Mouse (Mus musculus) lung, postnatal 0 days (tissue): ENCODE data around the gene Gtpbp4. TPM values are rescaled to one million over a fixed set of nuclear protein-coding genes. Genes with fewer than 3 reads are reported as not detected.
"Not testable (repeated sequence)": the region's sequence is repeated elsewhere in the genome, so short reads cannot be mapped to it uniquely, and the experiment has no call there.

ENCODE experiments used
- ATAC-seq: fragments of 200-750 bp; cut with Nextera tagmentation; 2 replicates; pipeline ENCODE4 v1.8.0; 2017; ENCODE audit warnings: moderate library complexity
- DNase-seq: peaks from one replicate; pipeline ENCODE4 v3.0.0-alpha.2; 2016; ENCODE audit warnings: low spot score
- H3K27ac ChIP-seq: fragments of 300-500 bp; sonication (generic); 2 replicates; pipeline ENCODE4 v1.5.1; 2014; ENCODE audit warnings: antibody characterized with exemption, mild to moderate bottlenecking, low read length, mixed read lengths
- H3K27me3 ChIP-seq: fragments of 300-500 bp; sonication (generic); replicated peaks from 2 replicates; pipeline ENCODE4 v1.6.1; 2014; ENCODE audit warnings: low read length, mixed read lengths; ENCODE audit not compliant: insufficient read depth
- H3K36me3 ChIP-seq: fragments of 300-500 bp; sonication (generic); 2 replicates; pipeline ENCODE4 v1.6.1; 2014; ENCODE audit warnings: low read length, mixed read lengths; ENCODE audit not compliant: insufficient read depth
- H3K4me1 ChIP-seq: fragments of 300-500 bp; sonication (generic); 2 replicates; pipeline ENCODE4 v1.6.1; 2014; ENCODE audit warnings: antibody characterized with exemption, low read depth, low read length, mixed read lengths; ENCODE audit not compliant: insufficient read depth
- H3K4me2 ChIP-seq: fragments of 300-500 bp; sonication (generic); replicated peaks from 2 replicates; pipeline ENCODE4 v1.6.1; 2014; ENCODE audit warnings: low read depth, mild to moderate bottlenecking, low read length, moderate library complexity, mixed read lengths
- H3K4me3 ChIP-seq: fragments of 300-500 bp; sonication (generic); 2 replicates; pipeline ENCODE4 v1.5.1; 2014; ENCODE audit warnings: low read depth, low read length
- H3K9ac ChIP-seq: fragments of 300-500 bp; sonication (generic); replicated peaks from 2 replicates; pipeline ENCODE4 v1.6.1; 2014; ENCODE audit warnings: low read depth, mild to moderate bottlenecking
- H3K9me3 ChIP-seq: fragments of 300-500 bp; sonication (generic); 2 replicates; pipeline ENCODE4 v1.6.1; 2016; ENCODE audit warnings: low read length, mixed read lengths
- CTCF ChIP-seq: IDR thresholded peaks from 2 replicates; pipeline ENCODE4 v1.5.1; 2016; ENCODE audit warnings: antibody characterized with exemption, mild to moderate bottlenecking
- EP300 ChIP-seq: IDR thresholded peaks from 2 replicates; pipeline ENCODE4 v1.6.1; 2016; ENCODE audit warnings: antibody characterized with exemption, mild to moderate bottlenecking, control low read depth
- WGBS: fragments of 180-500 bp; shearing (Covaris S2); extraction: QIAGEN DNeasy Blood & Tissue Kit; methylation state at CpG from one replicate; pipeline ENCODE4 v1.1.7; 2014; 5-methylcytosine and 5-hydroxymethylcytosine counted together
- polyA plus RNA-seq: library from polyadenylated mRNA; unstranded; fragments of >200 nt; fragmentation: Nextera tagmentation; extraction: Ambion mirVana; gene quantifications from 2 replicates; pipeline ENCODE4 v1.2.1, GENCODE M21; 2015

The Gtpbp4 gene
- polyA plus RNA-seq, 1 experiment from 2014 or later = 39.8 TPM

GRCm38 (mm10) chr13:8995159-8995989 is 509 bp downstream of the Gtpbp4 start:
- 4% methylated on average over 33 of the region's 33 CpGs for WGBS
- H3K9me3 ChIP-seq = no peaks in the 10 kb centered on the region

DNA sequence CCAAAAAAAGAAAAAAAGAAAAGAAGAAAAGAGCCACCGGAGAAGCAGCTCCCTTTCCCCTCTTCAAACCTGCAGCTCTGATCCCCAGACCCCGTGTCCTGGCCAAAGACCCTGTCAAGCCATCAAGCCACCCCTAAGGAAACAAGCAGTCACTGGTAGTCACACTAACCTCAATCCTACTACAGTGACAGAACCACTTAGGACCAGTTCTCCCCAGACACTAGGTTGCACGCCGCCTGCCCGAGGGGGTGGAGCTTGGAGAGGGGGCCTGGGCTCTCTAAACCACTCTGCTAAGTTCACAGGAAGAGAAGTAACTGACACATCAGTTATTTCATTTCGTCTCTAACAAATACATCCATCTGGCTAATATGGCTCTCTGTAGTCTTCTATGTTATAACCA is 3.7 kb downstream of the Gtpbp4 start:
- no peak for TF ChIP-seq EP300
- no peak for TF ChIP-seq CTCF
- Histone ChIP-seq H3K9me3 (no peaks in the 10 kb centered on the region), H3K4me3 (no peak overlapping the region), H3K4me2 (no peak overlapping the region), H3K9ac (no peak overlapping the region), H3K27ac (no peak overlapping the region), H3K27me3 (no peaks in the 10 kb centered on the region), H3K4me1 (peaks cover 8% of the 10 kb centered on the region; the same call in 1 of the 2 replicates), H3K36me3 (peaks cover 5% of the 10 kb centered on the region; the same call in 1 of the 2 replicates)
- WGBS = 91% methylated on average over 6 of the region's 6 CpGs
- ATAC-seq = no peak
- no peak for DNase-seq

More at GRCm38 (mm10) chr13:8995159-8995989, 509 bp downstream of the Gtpbp4 start:
- Histone ChIP-seq H3K4me3 (peak overlapping the region; percentile 92), H3K4me2 (peak overlapping the region; percentile 88), H3K36me3 (no peaks in the 10 kb centered on the region), H3K9ac (peak overlapping the region; percentile 78), H3K27me3 (no peaks in the 10 kb centered on the region), H3K27ac (peak overlapping the region; percentile 81), H3K4me1 (peaks cover 8% of the 10 kb centered on the region; the same call in 1 of the 2 replicates)
- TF ChIP-seq EP300 (no peak), CTCF (no peak)
- ATAC-seq (peak; percentile 26), DNase-seq (peak; percentile 57)

- TF ChIP-seq EP300 = no peak
- TF ChIP-seq CTCF = no peak
- ATAC-seq (no peak), DNase-seq (no peak)
- no peaks in the 10 kb centered on the region for H3K27me3 ChIP-seq
- H3K9ac ChIP-seq = no peak overlapping the region
- WGBS = 95% methylated on average over 3 of the region's 3 CpGs
- H3K4me2 ChIP-seq = no peak overlapping the region
- no peak overlapping the region for H3K27ac ChIP-seq
- H3K4me1 ChIP-seq = no peaks in the 10 kb centered on the region
- peaks cover 42% of the 10 kb centered on the region for H3K36me3 ChIP-seq
- H3K9me3 ChIP-seq = no peaks in the 10 kb centered on the region
- H3K4me3 ChIP-seq = no peak overlapping the region
Observed at GRCm38 (mm10) chr13:8972972-8973371, 22.9 kb downstream of the Gtpbp4 start.

DNA sequence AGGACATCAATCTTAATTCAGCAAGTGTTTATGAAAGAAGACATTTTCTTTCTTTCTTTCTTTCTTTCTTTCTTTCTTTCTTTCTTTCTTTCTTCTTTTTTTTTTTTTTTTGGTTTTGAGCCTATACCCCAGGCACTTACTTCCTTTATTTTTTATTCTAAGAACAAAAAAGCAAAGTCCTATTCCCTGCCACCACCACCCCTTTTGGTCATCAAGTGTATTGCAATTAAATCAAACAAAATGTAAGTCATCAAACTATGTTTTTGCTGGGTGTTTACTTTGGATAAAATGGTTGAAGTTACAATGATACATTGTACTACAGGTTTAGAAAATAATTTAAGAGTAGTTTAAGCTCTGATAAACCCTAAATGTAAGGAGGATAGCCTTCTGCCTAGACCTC is 23.5 kb downstream of the Gtpbp4 start:
- Histone ChIP-seq H3K36me3 (peaks cover 40% of the 10 kb centered on the region), H3K9ac (no peak overlapping the region), H3K27me3 (no peaks in the 10 kb centered on the region), H3K4me3 (no peak overlapping the region), H3K27ac (no peak overlapping the region), H3K4me1 (no peaks in the 10 kb centered on the region), H3K4me2 (no peak overlapping the region), H3K9me3 (no peaks in the 10 kb centered on the region)
- TF ChIP-seq EP300 = no peak
- peak; percentile 22 for TF ChIP-seq CTCF
- ATAC-seq (no peak), DNase-seq (no peak)

DNA sequence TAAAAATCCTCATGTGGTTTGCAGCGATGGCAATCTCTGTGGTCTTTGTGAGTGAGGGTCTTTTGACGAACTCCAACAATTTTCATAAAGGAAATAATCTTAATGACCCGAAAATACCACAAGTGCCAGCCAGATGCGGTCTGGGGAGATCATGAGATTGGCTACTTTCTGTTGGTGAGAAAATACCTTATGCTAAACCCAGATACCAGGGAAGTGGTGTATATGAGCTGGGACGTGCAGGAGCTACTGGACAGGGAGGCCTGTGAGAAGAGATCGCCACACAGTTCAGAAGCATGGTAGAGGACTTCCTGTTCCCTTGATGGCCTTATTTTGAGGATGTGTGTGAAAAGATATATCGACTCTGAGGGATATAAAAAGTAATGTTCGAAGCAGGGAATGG is 28.1 kb downstream of the Gtpbp4 start:
- Histone ChIP-seq H3K9me3 (no peaks in the 10 kb centered on the region), H3K9ac (no peak overlapping the region), H3K36me3 (peaks cover 6% of the 10 kb centered on the region), H3K27ac (no peak overlapping the region), H3K27me3 (no peaks in the 10 kb centered on the region), H3K4me3 (no peak overlapping the region), H3K4me2 (no peak overlapping the region), H3K4me1 (no peaks in the 10 kb centered on the region)
- ATAC-seq (no peak), DNase-seq (no peak)
- WGBS = 94% methylated on average over 8 of the region's 8 CpGs
- no peak for TF ChIP-seq EP300
- no peak for TF ChIP-seq CTCF

- H3K4me3 ChIP-seq = no peak overlapping the region
- no peaks in the 10 kb centered on the region for H3K4me1 ChIP-seq
- ATAC-seq = no peak
- DNase-seq = no peak
- H3K4me2 ChIP-seq = no peak overlapping the region
- H3K27me3 ChIP-seq = no peaks in the 10 kb centered on the region
- H3K27ac ChIP-seq = no peak overlapping the region
- H3K9me3 ChIP-seq = no peaks in the 10 kb centered on the region
- no peaks in the 10 kb centered on the region for H3K36me3 ChIP-seq
- H3K9ac ChIP-seq = no peak overlapping the region
- no peak for TF ChIP-seq EP300
- no peak for TF ChIP-seq CTCF
- 92% methylated on average over 5 of the region's 5 CpGs for WGBS
Observed at GRCm38 (mm10) chr13:8965224-8965623, 30.7 kb downstream of the Gtpbp4 start.

GRCm38 (mm10) chr13:8962266-8962665 is 33.6 kb downstream of the Gtpbp4 start:
- H3K9ac ChIP-seq, H3K4me1 ChIP-seq, H3K4me3 ChIP-seq, H3K27me3 ChIP-seq, H3K4me2 ChIP-seq, H3K9me3 ChIP-seq, H3K36me3 ChIP-seq: not testable (repeated sequence)
- WGBS = 31% methylated on average over 5 of the region's 5 CpGs
- peak; percentile 11 for DNase-seq
- peak; percentile 47; the same call in 1 of the 2 replicates for ATAC-seq
- H3K27ac ChIP-seq = peak overlapping the region; percentile 27; the same call in 1 of the 2 replicates

GRCm38 (mm10) chr13:8961128-8961888 is 34.6 kb downstream of the Gtpbp4 start:
- not testable (repeated sequence) for H3K36me3 ChIP-seq, H3K4me1 ChIP-seq, H3K9ac ChIP-seq, H3K9me3 ChIP-seq, H3K27ac ChIP-seq, ATAC-seq, H3K4me3 ChIP-seq, H3K4me2 ChIP-seq, H3K27me3 ChIP-seq
- 56% methylated on average over 3 of the region's 3 CpGs for WGBS
- DNase-seq = peak; percentile 3

- not testable (repeated sequence) for H3K4me1 ChIP-seq, H3K27me3 ChIP-seq, H3K9ac ChIP-seq, H3K36me3 ChIP-seq, H3K27ac ChIP-seq, H3K9me3 ChIP-seq, H3K4me3 ChIP-seq, H3K4me2 ChIP-seq, ATAC-seq
- 71% methylated on average over 5 of the region's 6 CpGs for WGBS
- DNase-seq = peak; percentile 2
Observed at GRCm38 (mm10) chr13:8959554-8959953, 36.3 kb downstream of the Gtpbp4 start.
